Mouse (Mus musculus) 416B (cell line): ENCODE results near the gene Faf2.
A peak's percentile ranks its signal among the peaks of the same experiment; 100 is the strongest.

Experiments used
- DNase-seq: peaks from one replicate; pipeline ENCODE4 v3.0.0; 2011; ENCODE audit warnings: low read depth

Faf2 gene

GRCm38 (mm10) chr13:54621155-54621932 is at the start of gene Faf2:
TSS of gene Faf2 (plus strand) at chr13:54621784.
- DNase-seq, result peak; percentile 95

- DNase-seq, result no peak
These were observed 49.0 kb upstream of the Faf2 start for GRCm38 (mm10) chr13:54572621-54573020.

GRCm38 (mm10) chr13:54574854-54575481 is 46.6 kb upstream of the Faf2 start, which contains the start of gene Arl10:
TSS of gene Arl10 (plus strand) at chr13:54575015.
- peak; percentile 72 for DNase-seq

- DNase-seq, result no peak
These were observed 46.1 kb upstream of the Faf2 start for GRCm38 (mm10) chr13:54575489-54575888.

GRCm38 (mm10) chr13:54577652-54578507 is 43.7 kb upstream of the Faf2 start:
- no peak for DNase-seq

- no peak for DNase-seq
These were observed 40.2 kb upstream of the Faf2 start for GRCm38 (mm10) chr13:54581385-54581784.

GRCm38 (mm10) chr13:54582126-54582525 is 39.5 kb upstream of the Faf2 start:
- no peak for DNase-seq

GRCm38 (mm10) chr13:54582860-54583259 is 38.7 kb upstream of the Faf2 start:
- no peak for DNase-seq

- no peak for DNase-seq
These were observed 35.8 kb upstream of the Faf2 start for GRCm38 (mm10) chr13:54585831-54586230.

GRCm38 (mm10) chr13:54589414-54589995 is 32.1 kb upstream of the Faf2 start:
- DNase-seq, result no peak

- peak; percentile 99 for DNase-seq
These were observed 31.3 kb upstream of the Faf2 start, which contains the start of the genes Nop16 and Higd2a for GRCm38 (mm10) chr13:54589996-54590951. TSS of gene Nop16 (minus strand) at chr13:54590090. TSS of gene Higd2a (plus strand) at chr13:54590207.

- DNase-seq, result no peak
These were observed 29.7 kb upstream of the Faf2 start for GRCm38 (mm10) chr13:54591776-54592356.

GRCm38 (mm10) chr13:54593617-54594016 is 28.0 kb upstream of the Faf2 start:
- DNase-seq, result no peak

- DNase-seq, result no peak
These were observed 25.4 kb upstream of the Faf2 start for GRCm38 (mm10) chr13:54596107-54596690.

GRCm38 (mm10) chr13:54596870-54597269 is 24.7 kb upstream of the Faf2 start:
- no peak for DNase-seq

GRCm38 (mm10) chr13:54598622-54599143 is 22.9 kb upstream of the Faf2 start:
- DNase-seq, result no peak

GRCm38 (mm10) chr13:54602639-54603111 is 18.9 kb upstream of the Faf2 start:
- DNase-seq, result no peak

- no peak for DNase-seq
These were observed 18.1 kb upstream of the Faf2 start for GRCm38 (mm10) chr13:54603501-54603900.

- no peak for DNase-seq
These were observed 17.4 kb upstream of the Faf2 start for GRCm38 (mm10) chr13:54604221-54604620.

- DNase-seq, result no peak
These were observed 16.2 kb upstream of the Faf2 start for GRCm38 (mm10) chr13:54605426-54605825.
